In genomic region chr7:28810107-28811066, GRCm38 (mm10) we compare ENCODE assay signal across 8 mouse cellular contexts. TPM values are rescaled to one million over a fixed set of nuclear protein-coding genes. Genes with fewer than 3 reads are reported as not detected.
DNase-seq lines count a peak whose midpoint lies in the region; ATAC-seq lines count a peak whose summit lies in the region.

No protein-coding gene starts in this region.

- no peaks in the 10 kb centered on the region for H3K27me3 ChIP-seq in forebrain, embryonic 10.5 days (ENCODE audit: poor library complexity, severe bottlenecking)
- H3K27me3 ChIP-seq in heart, embryonic 15.5 days: no peaks in the 10 kb centered on the region
- no peaks in the 10 kb centered on the region for H3K27me3 ChIP-seq in liver, embryonic 15.5 days
- H3K27me3 ChIP-seq in neural tube, embryonic 12.5 days (replicated peaks): no peaks in the 10 kb centered on the region

- H3K4me2 ChIP-seq in heart, embryonic 15.5 days: peak overlapping the region; percentile 88
- H3K4me2 ChIP-seq in liver, embryonic 15.5 days: peak overlapping the region; percentile 88
- peak overlapping the region; percentile 93 for H3K4me2 ChIP-seq in neural tube, embryonic 12.5 days (replicated peaks)

- peak overlapping the region; percentile 97 for H3K9ac ChIP-seq in heart, embryonic 15.5 days
- H3K9ac ChIP-seq in liver, embryonic 15.5 days: peak overlapping the region; percentile 93
- peak overlapping the region; percentile 97 for H3K9ac ChIP-seq in neural tube, embryonic 12.5 days

- H3K4me1 ChIP-seq in forebrain, embryonic 10.5 days: peaks cover 71% of the 10 kb centered on the region
- peaks cover 42% of the 10 kb centered on the region for H3K4me1 ChIP-seq in heart, embryonic 15.5 days (replicated peaks)
- peaks cover 54% of the 10 kb centered on the region for H3K4me1 ChIP-seq in liver, embryonic 15.5 days (replicated peaks)
- peaks cover 42% of the 10 kb centered on the region for H3K4me1 ChIP-seq in neural tube, embryonic 12.5 days

- no peaks in the 10 kb centered on the region for H3K9me3 ChIP-seq in forebrain, embryonic 10.5 days
- H3K9me3 ChIP-seq in heart, embryonic 15.5 days (replicated peaks): no peaks in the 10 kb centered on the region
- H3K9me3 ChIP-seq in liver, embryonic 15.5 days (replicated peaks): no peaks in the 10 kb centered on the region
- H3K9me3 ChIP-seq in neural tube, embryonic 12.5 days: no peaks in the 10 kb centered on the region

- peak overlapping the region; percentile 100 for H3K27ac ChIP-seq in forebrain, embryonic 10.5 days
- peak overlapping the region; percentile 100 for H3K27ac ChIP-seq in heart, embryonic 15.5 days
- H3K27ac ChIP-seq in liver, embryonic 15.5 days (replicated peaks): peak overlapping the region; percentile 96
- peak overlapping the region; percentile 99 for H3K27ac ChIP-seq in neural tube, embryonic 12.5 days

- H3K36me3 ChIP-seq in forebrain, embryonic 10.5 days (replicated peaks): peaks cover 38% of the 10 kb centered on the region
- peaks cover 30% of the 10 kb centered on the region for H3K36me3 ChIP-seq in heart, embryonic 15.5 days
- H3K36me3 ChIP-seq in liver, embryonic 15.5 days (replicated peaks): peaks cover 37% of the 10 kb centered on the region
- peaks cover 36% of the 10 kb centered on the region for H3K36me3 ChIP-seq in neural tube, embryonic 12.5 days

- DNase-seq in CD8-positive naive resting alpha-beta T cell, adult 2 months (ENCODE audit: low read depth in 2 of 2, low spot score in 2 of 2): peak; percentile 100
- peak; percentile 95 for DNase-seq in c-Kit-positive CD71-negative TER-119-negative erythroid progenitor cells, embryonic 14.5 days (ENCODE audit: low read depth)
- peak; percentile 97 for DNase-seq in forebrain, embryonic 10.5 days (ENCODE audit: extremely low spot score, low spot score)
- DNase-seq in kidney, postnatal 25 days: peak; percentile 99
- DNase-seq in telencephalon, adult 2 months (ENCODE audit: low read depth, low spot score): peak; percentile 100

- peak; percentile 87 for ATAC-seq in heart, embryonic 15.5 days (replicated peaks; ENCODE audit: insufficient number of reproducible peaks, insufficient read depth, low FRiP score, low read depth)
- ATAC-seq in liver, embryonic 15.5 days (ENCODE audit: insufficient read depth): peak; percentile 86
- ATAC-seq in neural tube, embryonic 12.5 days (ENCODE audit: low FRiP score, low read depth): peak; percentile 92

- H3K4me3 ChIP-seq in forebrain, embryonic 10.5 days: peak overlapping the region; percentile 93
- peak overlapping the region; percentile 92 for H3K4me3 ChIP-seq in heart, embryonic 15.5 days
- peak overlapping the region; percentile 88 for H3K4me3 ChIP-seq in liver, embryonic 15.5 days (replicated peaks)
- peak overlapping the region; percentile 88 for H3K4me3 ChIP-seq in neural tube, embryonic 12.5 days

- WGBS in forebrain, embryonic 10.5 days: under 1% methylated on average over 70 of the region's 70 CpGs
- WGBS in heart, embryonic 15.5 days: under 1% methylated on average over 70 of the region's 70 CpGs
- under 1% methylated on average over 70 of the region's 70 CpGs for WGBS in liver, embryonic 15.5 days (ENCODE audit: insufficient replicate concordance)
- WGBS in neural tube, embryonic 12.5 days: under 1% methylated on average over 70 of the region's 70 CpGs

RNA-seq across cellular contexts. Expression of gene Hnrnpl, which starts 2.0 kb away (rescaled TPM):
- polyA plus RNA-seq in forebrain, embryonic 10.5 days (2016; fragmentation: Nextera tagmentation; extraction: Ambion mirVana): 325 and 336 TPM in 2 replicates
- 152 and 158 TPM in 2 replicates for polyA plus RNA-seq in heart, embryonic 15.5 days (2015; fragmentation: Nextera tagmentation; extraction: Ambion mirVana)
- 79.3 and 86.9 TPM in 2 replicates for polyA plus RNA-seq in liver, embryonic 15.5 days (2015; fragmentation: Nextera tagmentation; extraction: Ambion mirVana)
- 264 and 338 TPM in 2 replicates for polyA plus RNA-seq in neural tube, embryonic 12.5 days (2016; fragmentation: Nextera tagmentation; extraction: Ambion mirVana)

RNA-seq across cellular contexts. Expression of gene Ech1, which starts 14.6 kb away (rescaled TPM):
- 68.5 and 72.0 TPM in 2 replicates for polyA plus RNA-seq in forebrain, embryonic 10.5 days (2016; fragmentation: Nextera tagmentation; extraction: Ambion mirVana)
- polyA plus RNA-seq in heart, embryonic 15.5 days (2015; fragmentation: Nextera tagmentation; extraction: Ambion mirVana): 224 and 234 TPM in 2 replicates
- polyA plus RNA-seq in liver, embryonic 15.5 days (2015; fragmentation: Nextera tagmentation; extraction: Ambion mirVana): 125 and 148 TPM in 2 replicates
- 82.2 and 89.2 TPM in 2 replicates for polyA plus RNA-seq in neural tube, embryonic 12.5 days (2016; fragmentation: Nextera tagmentation; extraction: Ambion mirVana)

RNA-seq across cellular contexts. Expression of gene Rinl, which starts 21.6 kb away (rescaled TPM):
- polyA plus RNA-seq in forebrain, embryonic 10.5 days (2016; fragmentation: Nextera tagmentation; extraction: Ambion mirVana): 3.4 and 3.8 TPM in 2 replicates
- polyA plus RNA-seq in heart, embryonic 15.5 days (2015; fragmentation: Nextera tagmentation; extraction: Ambion mirVana): 2.8 and 7.3 TPM in 2 replicates
- 9.4 and 10.2 TPM in 2 replicates for polyA plus RNA-seq in liver, embryonic 15.5 days (2015; fragmentation: Nextera tagmentation; extraction: Ambion mirVana)
- polyA plus RNA-seq in neural tube, embryonic 12.5 days (2016; fragmentation: Nextera tagmentation; extraction: Ambion mirVana): 2.8 TPM in 2 replicates

RNA-seq across cellular contexts. Expression of gene Lgals4, which starts 23.3 kb away (rescaled TPM):
- polyA plus RNA-seq in forebrain, embryonic 10.5 days (2016; fragmentation: Nextera tagmentation; extraction: Ambion mirVana): 2.9 and 3.1 TPM in 2 replicates
- 8.2 and 9.1 TPM in 2 replicates for polyA plus RNA-seq in heart, embryonic 15.5 days (2015; fragmentation: Nextera tagmentation; extraction: Ambion mirVana)
- polyA plus RNA-seq in liver, embryonic 15.5 days (2015; fragmentation: Nextera tagmentation; extraction: Ambion mirVana): 4.8 and 6.4 TPM in 2 replicates
- polyA plus RNA-seq in neural tube, embryonic 12.5 days (2016; fragmentation: Nextera tagmentation; extraction: Ambion mirVana): 4.6 and 4.9 TPM in 2 replicates

RNA-seq across cellular contexts. Expression of gene Nfkbib, which starts 43.1 kb away (rescaled TPM):
- polyA plus RNA-seq in forebrain, embryonic 10.5 days (2016; fragmentation: Nextera tagmentation; extraction: Ambion mirVana): 56.6 and 57.6 TPM in 2 replicates
- polyA plus RNA-seq in heart, embryonic 15.5 days (2015; fragmentation: Nextera tagmentation; extraction: Ambion mirVana): 26.6 and 35.8 TPM in 2 replicates
- polyA plus RNA-seq in liver, embryonic 15.5 days (2015; fragmentation: Nextera tagmentation; extraction: Ambion mirVana): 29.4 and 33.3 TPM in 2 replicates
- polyA plus RNA-seq in neural tube, embryonic 12.5 days (2016; fragmentation: Nextera tagmentation; extraction: Ambion mirVana): 51.5 and 52.4 TPM in 2 replicates

Comparison
In these comparisons a context has a peak if more than half of its experiments do, and no peak if none do; other contexts are left out.
1. Peak in every context shown above with its lines: DNase-seq, ATAC-seq, H3K4me3 ChIP-seq and H3K27ac ChIP-seq.